Mouse (Mus musculus): ENCODE measurements around the gene Agap2. TPM values are rescaled to one million over a fixed set of nuclear protein-coding genes. Genes with fewer than 3 reads are reported as not detected.
"Not testable (repeated sequence)": the region's sequence is repeated elsewhere in the genome, so short reads cannot be mapped to it uniquely, and the experiment has no call there.

Gene Agap2
- total and polyA plus RNA-seq, 3 experiments = 24.8 to 43.5 (median 26.1) TPM

GRCm38 (mm10) chr10:127134394-127135035 lies 59.4 kb downstream of the Agap2 start:
- DNase-seq (ENCODE audit: extremely low read depth) = not testable (repeated sequence)

DNA sequence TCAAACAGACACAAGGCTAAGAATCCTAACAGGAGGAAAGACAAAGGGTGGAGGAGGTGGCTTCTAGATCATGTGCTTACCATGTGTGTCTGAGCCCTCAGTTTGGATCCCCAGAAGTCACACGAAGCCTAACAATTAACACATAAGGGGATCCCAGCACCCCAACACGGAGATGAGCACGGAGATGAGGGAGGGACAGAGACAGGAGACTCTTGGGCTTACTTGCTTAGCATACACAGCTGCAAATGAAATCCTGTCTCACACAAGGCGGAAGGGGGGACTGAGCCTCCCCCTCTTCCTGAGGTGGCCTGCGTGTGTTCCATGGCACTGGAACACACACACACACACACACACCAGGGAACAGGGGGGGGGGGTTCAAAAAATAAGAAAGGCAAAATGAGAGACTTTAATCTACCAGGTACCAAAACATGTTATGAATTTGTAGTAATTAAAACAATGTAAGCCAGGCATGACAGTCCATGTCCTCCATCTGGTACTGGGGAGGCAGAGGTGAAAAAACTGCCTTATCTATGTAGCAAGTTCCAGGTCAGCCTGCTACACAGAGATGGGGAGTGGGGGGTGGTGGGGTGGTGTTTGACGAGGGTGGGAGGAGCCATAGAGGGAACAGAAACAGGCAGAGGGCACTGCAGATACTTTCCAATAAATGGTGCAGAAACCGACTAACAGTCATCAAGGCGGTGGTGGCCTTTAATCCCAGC lies 60.2 kb downstream of the Agap2 start:
- no peaks in the 10 kb centered on the region for H3K9me3 ChIP-seq (replicated peaks; ENCODE audit: low read length)
- no peak overlapping the region for H3K4me3 ChIP-seq (replicated peaks in 1 of 3; ENCODE audit: low read depth in 2 of 3, low read length in 2 of 3, poor library complexity in 1 of 3)
- H3K9ac ChIP-seq (ENCODE audit: insufficient read depth, low read depth) = no peak overlapping the region
- no peaks in the 10 kb centered on the region for H3K27me3 ChIP-seq (replicated peaks)
- no peaks in the 10 kb centered on the region for H3K79me2 ChIP-seq (replicated peaks; ENCODE audit: control insufficient read depth, extremely low read depth, insufficient read depth, poor library complexity, severe bottlenecking)
- H3K27ac ChIP-seq (ENCODE audit: insufficient read depth, low read depth) = no peak overlapping the region
- H3K36me3 ChIP-seq (replicated peaks in 1 of 2; ENCODE audit: control insufficient read depth in 1 of 2, insufficient read depth in 1 of 2, low read length in 1 of 2) = no peaks in the 10 kb centered on the region
- dilution Hi-C loops (cut with MboI; ENCODE audit: extremely low pct_ligation_motif_present, extremely low pct_unique_long_range_greater_than_20kb, low sequenced_read_pairs) = no loop called here
- DNase-seq (ENCODE audit: extremely low read depth) = no peak
- H3K4me1 ChIP-seq (ENCODE audit: control insufficient read depth in 1 of 2, insufficient read depth in 2 of 2) = peaks cover 7 to 33% of the 10 kb centered on the region in 2 experiments; a peak in 3 of 4 replicates
- TF ChIP-seq ZC3H11A (IDR thresholded peaks at IDR 0.05; ENCODE audit: low read depth, low read length) (no peak), ELF1 (IDR thresholded peaks at IDR 0.05; ENCODE audit: low read depth, low read length) (no peak), E2F4 (IDR thresholded peaks at IDR 0.05; ENCODE audit: insufficient replicate concordance, low read depth, low read length) (no peak), CHD1 (IDR thresholded peaks at IDR 0.05; ENCODE audit: low read depth, low read length) (no peak), NELFE (IDR thresholded peaks at IDR 0.05; ENCODE audit: low read depth, low read length) (no peak), JUN (IDR thresholded peaks at IDR 0.05; ENCODE audit: insufficient read depth, low read depth, low read length) (no peak), RCOR1 (conservative IDR thresholded peaks at IDR 0.05; ENCODE audit: low read depth, low read length) (no peak), ZNF384 (IDR thresholded peaks at IDR 0.05; ENCODE audit: low read depth, low read length) (no peak), UBTF (IDR thresholded peaks at IDR 0.05; ENCODE audit: low read depth, low read length) (no peak), PAX5 (IDR thresholded peaks at IDR 0.05; ENCODE audit: low read length) (no peak), JUND (conservative IDR thresholded peaks at IDR 0.05; ENCODE audit: low read depth, low read length) (no peak), SIN3A (IDR thresholded peaks at IDR 0.05; ENCODE audit: low read length) (no peak), MYC (IDR thresholded peaks at IDR 0.05; ENCODE audit: low read depth, low read length) (no peak), EP300 (IDR thresholded peaks at IDR 0.05; ENCODE audit: low read length) (no peak), ZMIZ1 (IDR thresholded peaks at IDR 0.05; ENCODE audit: low read depth, low read length) (no peak), MXI1 (IDR thresholded peaks at IDR 0.05; ENCODE audit: low read depth, low read length) (no peak), MAZ (IDR thresholded peaks at IDR 0.05; ENCODE audit: low read depth, low read length) (no peak), NRF1 (IDR thresholded peaks at IDR 0.05; ENCODE audit: low read depth, low read length) (no peak), TCF12 (IDR thresholded peaks at IDR 0.05; ENCODE audit: low read depth, low read length) (no peak), POLR2A (IDR thresholded peaks at IDR 0.05; ENCODE audit: low read depth, low read length) (no peak)
- in situ Hi-C loops (cut with MboI; ENCODE audit: low pct_ligation_motif_present, low pct_unique_long_range_greater_than_20kb, low sequenced_read_pairs) = no loop called here
- H3K4me2 ChIP-seq (ENCODE audit: insufficient read depth, low read depth, poor library complexity, severe bottlenecking) = no peak overlapping the region

More at GRCm38 (mm10) chr10:127134394-127135035, 59.4 kb downstream of the Agap2 start:
- H3K27ac ChIP-seq (ENCODE audit: insufficient read depth, low read depth); H3K4me2 ChIP-seq (ENCODE audit: insufficient read depth, low read depth, poor library complexity, severe bottlenecking); H3K79me2 ChIP-seq (replicated peaks; ENCODE audit: control insufficient read depth, extremely low read depth, insufficient read depth, poor library complexity, severe bottlenecking); H3K9me3 ChIP-seq (replicated peaks; ENCODE audit: low read length); H3K4me3 ChIP-seq (replicated peaks in 1 of 3; ENCODE audit: low read depth in 2 of 3, low read length in 2 of 3, poor library complexity in 1 of 3); dilution Hi-C loops (cut with MboI; ENCODE audit: extremely low pct_ligation_motif_present, extremely low pct_unique_long_range_greater_than_20kb, low sequenced_read_pairs); H3K27me3 ChIP-seq (replicated peaks); H3K9ac ChIP-seq (ENCODE audit: insufficient read depth, low read depth); in situ Hi-C loops (cut with MboI; ENCODE audit: low pct_ligation_motif_present, low pct_unique_long_range_greater_than_20kb, low sequenced_read_pairs); H3K36me3 ChIP-seq (replicated peaks in 1 of 2; ENCODE audit: control insufficient read depth in 1 of 2, insufficient read depth in 1 of 2, low read length in 1 of 2): not testable (repeated sequence)
- TF ChIP-seq CTCF (conservative IDR thresholded peaks at IDR 0.05 in 1 of 2, IDR thresholded peaks at IDR 0.05 in 1 of 2; ENCODE audit: low read depth in 2 of 2, low read length in 2 of 2) (peak in 1 of 2 experiments; percentile 37; a peak in 2 of 4 replicates), RAD21 (IDR thresholded peaks at IDR 0.05; ENCODE audit: low read depth, low read length) (peak; percentile 22)
- peaks cover 7 to 33% of the 10 kb centered on the region in 2 experiments; a peak in 3 of 4 replicates for H3K4me1 ChIP-seq (ENCODE audit: control insufficient read depth in 1 of 2, insufficient read depth in 2 of 2)

Measured in CH12.LX (cell line).